Mouse (Mus musculus): ENCODE measurements around the gene Tnk1. TPM values are rescaled to one million over a fixed set of nuclear protein-coding genes. Genes with fewer than 3 reads are reported as not detected.
"Not testable (repeated sequence)": the region's sequence is repeated elsewhere in the genome, so short reads cannot be mapped to it uniquely, and the experiment has no call there.

Gene Tnk1
- polyA plus RNA-seq, 1 experiment from 2014 or later, result 2.0 TPM

- no peaks in the 10 kb centered on the region for H3K9me3 ChIP-seq
- no peak for ATAC-seq (ENCODE audit: low FRiP score, low read depth)
- peak overlapping the region; percentile 46; the same call in 1 of the 2 replicates for H3K9ac ChIP-seq
- H3K27ac ChIP-seq, result peak overlapping the region; percentile 65; the same call in 1 of the 2 replicates
- H3K36me3 ChIP-seq, result no peaks in the 10 kb centered on the region
- H3K4me2 ChIP-seq (replicated peaks), result peak overlapping the region; percentile 50
- no peaks in the 10 kb centered on the region for H3K27me3 ChIP-seq
- H3K4me1 ChIP-seq, result peaks cover 43% of the 10 kb centered on the region
- 3% methylated on average over 12 of the region's 12 CpGs for WGBS
- peak overlapping the region; percentile 21 for H3K4me3 ChIP-seq
These were observed 18.3 kb upstream of the Tnk1 start for GRCm38 (mm10) chr11:69876867-69877266.

DNA sequence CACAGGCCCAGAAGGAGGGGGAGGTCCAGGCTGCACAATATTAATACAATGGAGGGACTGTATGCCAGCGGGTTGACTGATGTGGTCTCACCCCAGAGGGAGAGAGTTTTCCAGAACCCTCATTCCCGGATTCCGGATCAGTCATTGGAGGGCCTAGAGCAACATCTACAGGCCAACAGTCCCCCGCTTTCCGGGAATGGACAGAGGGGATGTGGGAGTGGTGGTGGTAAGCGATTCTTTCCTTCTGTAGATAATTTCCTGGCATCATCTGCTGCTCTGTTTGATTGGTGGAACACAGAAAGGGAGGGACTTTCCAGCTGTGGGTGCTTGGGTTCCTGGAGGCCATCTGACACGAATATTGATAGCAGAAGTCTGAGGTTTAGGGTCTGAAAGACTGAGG, 17.7 kb upstream of the Tnk1 start:
- Histone ChIP-seq H3K4me3 (no peak overlapping the region), H3K4me1 (peaks cover 39% of the 10 kb centered on the region), H3K9me3 (no peaks in the 10 kb centered on the region), H3K27ac (peak overlapping the region; percentile 65; the same call in 1 of the 2 replicates), H3K4me2 (replicated peaks) (no peak overlapping the region), H3K9ac (0 out of 2 replicates have a peak overlapping the region, but pooled peaks have one; percentile 20), H3K36me3 (no peaks in the 10 kb centered on the region), H3K27me3 (no peaks in the 10 kb centered on the region)
- ATAC-seq (ENCODE audit: low FRiP score, low read depth), result no peak
- WGBS, result 54% methylated on average over 7 of the region's 7 CpGs

DNA sequence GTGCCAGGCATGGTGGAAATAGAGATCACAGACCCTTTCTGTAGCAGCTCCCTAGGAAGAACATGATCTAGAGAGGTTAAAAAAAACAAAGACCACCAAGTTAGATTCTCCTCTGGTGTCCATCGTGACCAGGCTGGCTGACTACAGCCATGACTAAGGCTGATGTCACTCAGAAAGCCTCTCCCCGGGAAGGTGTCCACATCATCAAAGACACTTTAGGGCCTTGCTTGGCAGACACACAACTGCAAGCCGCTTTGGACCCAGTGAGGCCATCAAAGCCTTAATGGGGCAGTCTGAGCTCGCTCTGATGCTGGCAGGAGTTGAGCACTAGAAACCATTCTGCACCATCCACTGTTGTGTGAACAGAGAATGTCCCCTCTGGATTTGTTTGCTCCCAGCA, 13.9 kb upstream of the Tnk1 start:
- H3K4me3 ChIP-seq, result no peak overlapping the region
- 0 out of 2 replicates have a peak, but pooled peaks cover 5% of the 10 kb centered on the region for H3K27me3 ChIP-seq
- 71% methylated on average over 4 of the region's 4 CpGs for WGBS
- H3K4me2 ChIP-seq (replicated peaks), result no peak overlapping the region
- H3K27ac ChIP-seq, result no peak overlapping the region
- no peak for ATAC-seq (ENCODE audit: low FRiP score, low read depth)
- no peaks in the 10 kb centered on the region for H3K9me3 ChIP-seq
- H3K4me1 ChIP-seq, result peaks cover 23% of the 10 kb centered on the region
- no peaks in the 10 kb centered on the region for H3K36me3 ChIP-seq
- H3K9ac ChIP-seq, result no peak overlapping the region

DNA sequence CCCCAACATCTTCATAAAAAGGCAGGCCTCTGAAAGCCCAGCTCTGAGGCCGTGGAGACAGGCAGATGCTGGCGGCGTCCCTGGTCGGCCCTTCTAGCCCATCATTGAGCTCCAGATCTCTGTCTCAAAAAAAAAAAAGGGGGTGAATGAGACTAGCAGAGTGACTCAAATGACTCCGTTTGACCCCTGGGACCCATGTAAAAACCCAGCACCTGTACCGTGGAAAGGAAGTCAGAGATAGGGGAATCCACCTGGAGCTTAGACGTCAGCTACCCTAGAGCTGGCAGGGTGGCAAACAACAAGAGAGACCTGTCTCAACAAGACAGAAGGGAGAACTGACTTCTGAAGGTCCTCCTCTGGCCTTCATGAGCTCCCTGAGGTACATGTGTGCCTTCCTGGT, 13.3 kb upstream of the Tnk1 start:
- Histone ChIP-seq H3K9me3 (no peaks in the 10 kb centered on the region), H3K4me3 (no peak overlapping the region), H3K9ac (no peak overlapping the region), H3K36me3 (no peaks in the 10 kb centered on the region), H3K4me1 (peaks cover 17% of the 10 kb centered on the region), H3K27ac (no peak overlapping the region), H3K4me2 (replicated peaks) (no peak overlapping the region), H3K27me3 (0 out of 2 replicates have a peak, but pooled peaks cover 11% of the 10 kb centered on the region)
- WGBS, result 82% methylated on average over 7 of the region's 7 CpGs
- no peak for ATAC-seq (ENCODE audit: low FRiP score, low read depth)

GRCm38 (mm10) chr11:69870289-69871069, 11.9 kb upstream of the Tnk1 start:
- Histone ChIP-seq H3K4me2 (replicated peaks) (no peak overlapping the region), H3K4me3 (no peak overlapping the region), H3K27me3 (0 out of 2 replicates have a peak, but pooled peaks cover 12% of the 10 kb centered on the region), H3K27ac (no peak overlapping the region), H3K36me3 (no peaks in the 10 kb centered on the region), H3K4me1 (0 out of 2 replicates have a peak, but pooled peaks cover 4% of the 10 kb centered on the region), H3K9ac (no peak overlapping the region), H3K9me3 (no peaks in the 10 kb centered on the region)
- 80% methylated on average over 2 of the region's 2 CpGs for WGBS
- ATAC-seq (ENCODE audit: low FRiP score, low read depth), result no peak

- H3K9me3 ChIP-seq, result no peaks in the 10 kb centered on the region
- 0 out of 2 replicates have a peak overlapping the region, but pooled peaks have one; percentile 15 for H3K9ac ChIP-seq
- H3K4me3 ChIP-seq, result no peak overlapping the region
- H3K27me3 ChIP-seq, result 0 out of 2 replicates have a peak, but pooled peaks cover 12% of the 10 kb centered on the region
- H3K4me2 ChIP-seq (replicated peaks), result no peak overlapping the region
- H3K4me1 ChIP-seq, result 0 out of 2 replicates have a peak, but pooled peaks cover 4% of the 10 kb centered on the region
- ATAC-seq (ENCODE audit: low FRiP score, low read depth), result no peak
- H3K27ac ChIP-seq, result no peak overlapping the region
- 77% methylated on average over 9 of the region's 9 CpGs for WGBS
- H3K36me3 ChIP-seq, result no peaks in the 10 kb centered on the region
These were observed 8.8 kb upstream of the Tnk1 start for GRCm38 (mm10) chr11:69867335-69867734.

- no peaks in the 10 kb centered on the region for H3K9me3 ChIP-seq
- H3K4me2 ChIP-seq (replicated peaks), result no peak overlapping the region
- H3K36me3 ChIP-seq, result no peaks in the 10 kb centered on the region
- ATAC-seq (ENCODE audit: low FRiP score, low read depth), result no peak
- WGBS, result 80% methylated on average over 9 of the region's 9 CpGs
- H3K27ac ChIP-seq, result no peak overlapping the region
- 0 out of 2 replicates have a peak, but pooled peaks cover 14% of the 10 kb centered on the region for H3K27me3 ChIP-seq
- 0 out of 2 replicates have a peak, but pooled peaks cover 4% of the 10 kb centered on the region for H3K4me1 ChIP-seq
- H3K9ac ChIP-seq, result no peak overlapping the region
- H3K4me3 ChIP-seq, result no peak overlapping the region
These were observed 7.0 kb upstream of the Tnk1 start for GRCm38 (mm10) chr11:69865561-69865960.

- Histone ChIP-seq H3K27ac (no peak overlapping the region), H3K4me1 (no peaks in the 10 kb centered on the region), H3K36me3 (no peaks in the 10 kb centered on the region), H3K9ac (no peak overlapping the region), H3K27me3 (peaks cover 24% of the 10 kb centered on the region), H3K9me3 (no peaks in the 10 kb centered on the region), H3K4me2 (replicated peaks) (no peak overlapping the region), H3K4me3 (no peak overlapping the region)
- ATAC-seq (ENCODE audit: low FRiP score, low read depth), result no peak
- WGBS, result 51% methylated on average over 8 of the region's 8 CpGs
These were observed 5.8 kb upstream of the Tnk1 start for GRCm38 (mm10) chr11:69864138-69864860.

GRCm38 (mm10) chr11:69863729-69864128, 5.2 kb upstream of the Tnk1 start:
- not testable (repeated sequence) for H3K4me3 ChIP-seq; H3K36me3 ChIP-seq; H3K9me3 ChIP-seq; H3K4me1 ChIP-seq; ATAC-seq (ENCODE audit: low FRiP score, low read depth); H3K9ac ChIP-seq; H3K4me2 ChIP-seq (replicated peaks); H3K27ac ChIP-seq
- H3K27me3 ChIP-seq, result peaks cover 27% of the 10 kb centered on the region
- WGBS, result 80% methylated on average over 3 of the region's 3 CpGs

DNA sequence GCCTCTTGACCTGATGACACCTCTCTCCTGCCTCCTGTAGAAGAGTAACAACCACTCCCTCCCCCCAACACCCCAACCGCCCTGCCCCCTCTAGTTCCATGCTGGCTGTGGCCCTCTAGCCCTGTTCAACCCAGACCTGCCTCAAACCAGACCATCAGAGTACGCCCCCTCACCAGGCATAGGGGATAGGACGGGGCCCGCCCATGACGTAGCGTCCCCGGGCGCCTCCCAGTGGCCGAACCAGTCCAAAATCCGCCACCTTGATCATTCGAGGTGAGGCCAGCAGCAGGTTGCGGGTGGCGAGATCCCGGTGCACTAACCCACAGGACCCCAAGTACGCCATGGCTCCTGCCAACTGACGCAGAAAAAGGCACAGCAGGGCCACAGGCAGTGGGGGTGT, 3.2 kb downstream of the Tnk1 start:
- peaks cover 21% of the 10 kb centered on the region for H3K36me3 ChIP-seq
- H3K4me3 ChIP-seq, result no peak overlapping the region
- H3K4me2 ChIP-seq (replicated peaks), result peak overlapping the region; percentile 15; the same call in 1 of the 2 replicates
- no peak overlapping the region for H3K9ac ChIP-seq
- peaks cover 23% of the 10 kb centered on the region for H3K4me1 ChIP-seq
- H3K27ac ChIP-seq, result no peak overlapping the region
- 20% methylated on average over 16 of the region's 16 CpGs for WGBS
- ATAC-seq (ENCODE audit: low FRiP score, low read depth), result no peak; the same call in 1 of the 2 replicates
- H3K9me3 ChIP-seq, result no peaks in the 10 kb centered on the region
- peaks cover 41% of the 10 kb centered on the region for H3K27me3 ChIP-seq

GRCm38 (mm10) chr11:69854680-69855079, 3.9 kb downstream of the Tnk1 start:
- Histone ChIP-seq H3K4me1 (peaks cover 29% of the 10 kb centered on the region), H3K9me3 (no peaks in the 10 kb centered on the region), H3K4me3 (no peak overlapping the region), H3K36me3 (peaks cover 28% of the 10 kb centered on the region), H3K27ac (no peak overlapping the region; the same call in 1 of the 2 replicates), H3K4me2 (replicated peaks) (no peak overlapping the region), H3K9ac (no peak overlapping the region), H3K27me3 (peaks cover 34% of the 10 kb centered on the region)
- no peak for ATAC-seq (ENCODE audit: low FRiP score, low read depth)
- 77% methylated on average over 10 of the region's 10 CpGs for WGBS

DNA sequence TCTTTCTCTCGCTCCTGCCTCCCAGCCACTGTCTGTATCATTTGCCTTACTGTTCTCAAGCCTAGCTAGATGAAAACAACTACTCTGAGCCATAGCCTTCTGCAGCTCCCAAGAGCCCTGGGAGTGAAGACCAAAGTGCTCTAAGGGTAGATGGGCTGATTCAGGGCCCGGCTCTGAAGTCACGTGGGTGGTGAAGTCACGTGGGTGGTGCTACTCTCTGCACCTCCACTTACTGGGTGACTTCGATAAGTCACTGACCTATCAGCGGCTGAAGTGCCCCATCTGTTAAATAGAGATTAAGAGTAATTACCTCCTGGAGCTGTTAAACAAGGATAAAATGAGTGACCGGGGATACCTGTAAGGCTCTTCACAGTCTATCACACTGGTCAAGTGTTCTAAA, 4.5 kb downstream of the Tnk1 start:
- H3K9ac ChIP-seq, result no peak overlapping the region
- H3K4me2 ChIP-seq (replicated peaks), result no peak overlapping the region
- ATAC-seq (ENCODE audit: low FRiP score, low read depth), result no peak
- H3K27me3 ChIP-seq, result peaks cover 28% of the 10 kb centered on the region
- no peak overlapping the region; the same call in 1 of the 2 replicates for H3K27ac ChIP-seq
- H3K4me1 ChIP-seq, result peaks cover 29% of the 10 kb centered on the region
- WGBS, result 66% methylated on average over 7 of the region's 7 CpGs
- H3K4me3 ChIP-seq, result no peak overlapping the region
- H3K9me3 ChIP-seq, result no peaks in the 10 kb centered on the region
- H3K36me3 ChIP-seq, result peaks cover 35% of the 10 kb centered on the region

All from limb, embryonic 13.5 days (tissue).